Mouse (Mus musculus) v-Abl transformed pro-B cells (cell line): ENCODE data around the gene Il11.

ENCODE experiments used
- in situ Hi-C, 2 experiments: fragments of 400-800 bp; cut with MboI; formaldehyde crosslinking; loops; one replicate each; pipeline ENCODE4 v1.15.1; 2025; ENCODE audit not compliant: unreplicated experiment in 2 of 2

The Il11 gene

GRCm38 (mm10) chr7:4782759-4783158 lies at the start of gene Il11, which contains the start of gene Tmem190:
Gene Il11, minus strand, starts transcription at chr7:4782859.
Gene Tmem190, plus strand, starts transcription at chr7:4782937.
- in situ Hi-C loops = loop anchor here in 1 of 2 experiments (5.0 kb wide), 2 partner anchors 35 to 70 kb away; no protein-coding TSS in a partner anchor

GRCm38 (mm10) chr7:4830476-4830875 lies 47.8 kb upstream of the Il11 start:
- in situ Hi-C loops = loop anchor here in 1 of 2 experiments (25.0 kb wide), 1 partner anchor 457 kb away; no protein-coding TSS in a partner anchor

GRCm38 (mm10) chr7:4825365-4825764 lies 42.7 kb upstream of the Il11 start:
- in situ Hi-C loops = loop anchor here in 1 of 2 experiments (25.0 kb wide), 1 partner anchor 462 kb away; no protein-coding TSS in a partner anchor

GRCm38 (mm10) chr7:4822162-4822907 lies 39.7 kb upstream of the Il11 start:
- in situ Hi-C loops = loop anchor here (25.0 kb wide), 1 partner anchor 685 kb away; the partner anchor contains the start of gene Leng8 (in 2 of the 2)

- in situ Hi-C loops = loop anchor here (25.0 kb wide), 1 partner anchor 684 kb away; the partner anchor contains the start of gene Leng8 (in 2 of the 2)
These were observed 39.0 kb upstream of the Il11 start for GRCm38 (mm10) chr7:4821690-4822089.

GRCm38 (mm10) chr7:4820925-4821324 lies 38.3 kb upstream of the Il11 start:
- in situ Hi-C loops = loop anchor here (25.0 kb wide), 1 partner anchor 684 kb away; the partner anchor contains the start of gene Leng8 (in 2 of the 2)

- in situ Hi-C loops = loop anchor here (10.0 to 25.0 kb wide), 2 partner anchors 98 to 679 kb away; partner anchors contain the start of genes Leng8 (in 2 of the 2) and Zfp628 (in 1 of the 2)
These were observed 33.9 kb upstream of the Il11 start for GRCm38 (mm10) chr7:4816559-4816958.

- in situ Hi-C loops = loop anchor here (5.0 to 25.0 kb wide), 4 partner anchors 54 to 676 kb away; partner anchors contain the start of genes Leng8 (in 2 of the 2) and Zfp628 (in 1 of the 2)
These were observed 30.6 kb upstream of the Il11 start for GRCm38 (mm10) chr7:4813105-4813791.

- in situ Hi-C loops = loop anchor here (5.0 to 25.0 kb wide), 4 partner anchors 55 to 675 kb away; partner anchors contain the start of genes Leng8 (in 2 of the 2) and Zfp628 (in 1 of the 2)
These were observed 29.8 kb upstream of the Il11 start, which contains the start of gene Ube2s for GRCm38 (mm10) chr7:4812303-4813104. Gene Ube2s, minus strand, starts transcription at chr7:4812590.

GRCm38 (mm10) chr7:4811842-4812302 lies 29.2 kb upstream of the Il11 start:
- in situ Hi-C loops = loop anchor here (5.0 to 25.0 kb wide), 4 partner anchors 55 to 675 kb away; partner anchors contain the start of genes Leng8 (in 2 of the 2) and Zfp628 (in 1 of the 2)

- in situ Hi-C loops = loop anchor here (5.0 to 25.0 kb wide), 4 partner anchors 56 to 674 kb away; partner anchors contain the start of genes Leng8 (in 2 of the 2) and Zfp628 (in 1 of the 2)
These were observed 28.5 kb upstream of the Il11 start for GRCm38 (mm10) chr7:4811131-4811530.

- in situ Hi-C loops = loop anchor here (10.0 to 25.0 kb wide), 2 partner anchors 218 to 669 kb away; partner anchors contain the start of genes Leng8 (in 2 of the 2), Ccdc106 (in 1 of the 2) and Zfp865 (in 1 of the 2)
These were observed 24.1 kb upstream of the Il11 start for GRCm38 (mm10) chr7:4806716-4807115.

GRCm38 (mm10) chr7:4802247-4802646 lies 19.6 kb upstream of the Il11 start:
- in situ Hi-C loops = loop anchor here (5.0 to 25.0 kb wide), 3 partner anchors 223 to 665 kb away; partner anchors contain the start of genes Leng8 (in 2 of the 2), Ccdc106 (in 1 of the 2) and Zfp865 (in 1 of the 2)

GRCm38 (mm10) chr7:4795767-4796433 lies 13.2 kb upstream of the Il11 start:
- in situ Hi-C loops = loop anchor here (5.0 to 10.0 kb wide), 4 partner anchors 149 to 1379 kb away; partner anchors contain the start of gene Zfp444 (in 1 of the 2)

GRCm38 (mm10) chr7:4794631-4795168 lies 12.0 kb upstream of the Il11 start:
- in situ Hi-C loops = loop anchor here (5.0 to 10.0 kb wide), 4 partner anchors 150 to 1380 kb away; partner anchors contain the start of gene Zfp444 (in 1 of the 2)

- in situ Hi-C loops = loop anchor here (10.0 kb wide), 2 partner anchors 151 to 1381 kb away; partner anchors contain the start of gene Zfp444 (in 1 of the 2)
These were observed 11.0 kb upstream of the Il11 start for GRCm38 (mm10) chr7:4793674-4794073.

- in situ Hi-C loops = loop anchor here (10.0 kb wide), 2 partner anchors 152 to 1382 kb away; partner anchors contain the start of gene Zfp444 (in 1 of the 2)
These were observed 10.6 kb upstream of the Il11 start for GRCm38 (mm10) chr7:4793248-4793647.
